Mouse (Mus musculus) spleen, postnatal 4 days (tissue): ENCODE data around the gene Cblc.
"Not testable (repeated sequence)": the region's sequence is repeated elsewhere in the genome, so short reads cannot be mapped to it uniquely, and the experiment has no call there.

ENCODE experiments used
- DNase-seq, 2 experiments: peaks; one replicate each; pipeline ENCODE4 v3.0.0; 2022; ENCODE audit warnings: low spot score in 2 of 2

Gene Cblc

GRCm38 (mm10) chr7:19818875-19819274 is 22.3 kb upstream of the Cblc start:
- DNase-seq: no peak

GRCm38 (mm10) chr7:19818440-19818839 is 21.8 kb upstream of the Cblc start:
- no peak for DNase-seq

- DNase-seq: peak; percentile 76 to 80
Measured at GRCm38 (mm10) chr7:19817382-19818105, 20.9 kb upstream of the Cblc start.

GRCm38 (mm10) chr7:19816224-19816771 is 19.7 kb upstream of the Cblc start:
- DNase-seq: peak; percentile 83 to 90

- no peak for DNase-seq
Measured at GRCm38 (mm10) chr7:19815296-19816223, 19.0 kb upstream of the Cblc start.

- DNase-seq: no peak
Measured at GRCm38 (mm10) chr7:19813579-19814122, 17.0 kb upstream of the Cblc start.

- no peak for DNase-seq
Measured at GRCm38 (mm10) chr7:19813161-19813560, 16.6 kb upstream of the Cblc start.

- peak; percentile 73 to 86 for DNase-seq
Measured at GRCm38 (mm10) chr7:19811114-19811513, 14.5 kb upstream of the Cblc start.

GRCm38 (mm10) chr7:19809369-19809768 is 12.8 kb upstream of the Cblc start:
- DNase-seq: no peak

GRCm38 (mm10) chr7:19806356-19806969 is 9.9 kb upstream of the Cblc start:
- no peak for DNase-seq

- DNase-seq: peak; percentile 61 to 88
Measured at GRCm38 (mm10) chr7:19802995-19803394, 6.4 kb upstream of the Cblc start.

GRCm38 (mm10) chr7:19800764-19801163 is 4.2 kb upstream of the Cblc start:
- DNase-seq: no peak

- no peak for DNase-seq
Measured at GRCm38 (mm10) chr7:19796254-19796653, 355 bp downstream of the Cblc start.

- DNase-seq: no peak
Measured at GRCm38 (mm10) chr7:19795236-19795635, 1.4 kb downstream of the Cblc start.

GRCm38 (mm10) chr7:19792701-19793630 is 3.6 kb downstream of the Cblc start:
- no peak for DNase-seq

GRCm38 (mm10) chr7:19791504-19791903 is 5.1 kb downstream of the Cblc start:
- DNase-seq: not testable (repeated sequence)

- peak; percentile 84 to 97 for DNase-seq
Measured at GRCm38 (mm10) chr7:19789904-19790347, 6.7 kb downstream of the Cblc start.

- DNase-seq: no peak
Measured at GRCm38 (mm10) chr7:19785874-19786458, 10.6 kb downstream of the Cblc start.

- DNase-seq: no peak
Measured at GRCm38 (mm10) chr7:19784764-19785535, 11.7 kb downstream of the Cblc start.
